Mouse (Mus musculus) embryonic fibroblast, embryonic 13.5 days (primary cell): ENCODE measurements around the gene Saa1. TPM values are rescaled to one million over a fixed set of nuclear protein-coding genes. Genes with fewer than 3 reads are reported as not detected.
"Not testable (repeated sequence)": the region's sequence is repeated elsewhere in the genome, so short reads cannot be mapped to it uniquely, and the experiment has no call there.

Experiments
- H3K27ac ChIP-seq: 2 replicates; pipeline ENCODE4 v1.5.1; 2012; ENCODE audit warnings: low read length, control low read depth, inconsistent platforms; ENCODE audit not compliant: insufficient read depth
- H3K4me1 ChIP-seq: 2 replicates; pipeline ENCODE4 v1.6.1; 2011; ENCODE audit warnings: low read length; ENCODE audit not compliant: control insufficient read depth, insufficient read depth
- H3K4me3 ChIP-seq: 2 replicates; pipeline ENCODE4 v1.5.1; 2011; ENCODE audit warnings: mild to moderate bottlenecking, control low read depth, low read length; ENCODE audit not compliant: insufficient read depth
- CTCF ChIP-seq: IDR thresholded peaks from 2 replicates; pipeline ENCODE4 v1.5.1; 2011; ENCODE audit warnings: mild to moderate bottlenecking, control low read depth, low read length, moderate library complexity, borderline replicate concordance; ENCODE audit not compliant: insufficient read depth
- POLR2A ChIP-seq: IDR thresholded peaks from 2 replicates; pipeline ENCODE4 v1.6.1; 2011; ENCODE audit warnings: low read depth, mild to moderate bottlenecking, control low read depth, low read length, moderate library complexity
- polyA plus RNA-seq: library from polyadenylated mRNA; stranded (reverse); fragments of >200 nt; gene quantifications from 2 replicates; pipeline ENCODE4 v1.2.4, GENCODE M21; 2011; ENCODE audit warnings: low read depth; ENCODE audit not compliant: missing spikeins, insufficient read length

The Saa1 gene
- not detected in 2 replicates for polyA plus RNA-seq

DNA sequence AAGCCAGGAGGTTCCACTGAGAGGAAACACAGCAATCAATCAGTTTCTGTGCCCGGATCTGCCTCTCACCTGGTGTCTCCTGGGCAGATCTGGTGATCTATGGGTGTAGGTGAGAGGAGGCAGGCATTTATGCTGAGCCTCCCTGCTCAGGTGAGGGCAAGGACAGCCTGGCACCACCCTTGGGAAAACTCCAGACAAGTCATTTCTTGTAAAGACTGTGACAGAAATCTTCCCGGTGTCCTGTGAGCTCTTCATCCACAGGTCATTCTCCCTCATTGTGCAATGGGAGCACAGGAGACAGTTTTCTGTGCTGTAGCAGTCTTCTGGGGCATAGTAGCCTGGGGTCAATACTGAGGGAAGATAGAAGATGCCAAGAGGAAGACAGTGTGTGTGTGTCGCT is at the start of gene Saa1:
Gene Saa1, minus strand, starts transcription at position 101 of the 400 bp plus-strand sequence.
- not testable (repeated sequence) for H3K4me3 ChIP-seq, H3K4me1 ChIP-seq

DNA sequence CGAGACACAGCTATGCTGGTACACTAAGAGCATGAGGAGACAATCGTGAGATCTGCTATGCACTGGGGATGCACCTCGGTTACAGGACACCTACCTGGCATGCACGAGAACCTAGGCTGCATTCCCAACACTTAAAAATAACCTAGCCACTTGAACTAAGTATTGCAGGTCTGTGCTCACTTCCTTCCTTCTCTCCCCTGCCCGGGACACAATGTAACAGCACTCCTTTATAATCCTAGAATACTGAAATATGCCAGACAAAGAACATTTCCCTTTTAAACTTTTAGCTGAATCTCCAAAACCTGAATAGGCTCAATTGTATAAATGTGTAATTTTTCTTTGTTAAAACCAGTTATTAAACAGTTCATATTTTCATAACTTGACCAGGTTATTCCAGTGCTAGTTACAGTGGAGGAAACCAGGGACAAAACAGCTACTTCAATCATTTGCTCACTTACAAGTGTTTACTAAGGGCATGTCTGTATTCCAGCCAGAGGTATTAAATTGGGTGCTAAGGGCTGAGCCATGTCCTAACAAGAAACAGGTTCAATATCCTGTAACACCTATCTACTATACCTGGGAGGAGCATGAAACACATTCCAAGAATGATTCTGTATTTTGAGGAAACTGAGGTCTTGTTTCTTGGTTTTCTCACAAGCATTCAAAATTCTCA is 46.5 kb upstream of the Saa1 start:
- TF ChIP-seq CTCF: no peak
- no peak for TF ChIP-seq POLR2A
- no peak overlapping the region for H3K4me3 ChIP-seq
- no peak overlapping the region for H3K27ac ChIP-seq
- H3K4me1 ChIP-seq: peaks cover 4% of the 10 kb centered on the region; the same call in 1 of the 2 replicates

More for the DNA sequence above, at the start of gene Saa1:
- not testable (repeated sequence) for H3K27ac ChIP-seq

DNA sequence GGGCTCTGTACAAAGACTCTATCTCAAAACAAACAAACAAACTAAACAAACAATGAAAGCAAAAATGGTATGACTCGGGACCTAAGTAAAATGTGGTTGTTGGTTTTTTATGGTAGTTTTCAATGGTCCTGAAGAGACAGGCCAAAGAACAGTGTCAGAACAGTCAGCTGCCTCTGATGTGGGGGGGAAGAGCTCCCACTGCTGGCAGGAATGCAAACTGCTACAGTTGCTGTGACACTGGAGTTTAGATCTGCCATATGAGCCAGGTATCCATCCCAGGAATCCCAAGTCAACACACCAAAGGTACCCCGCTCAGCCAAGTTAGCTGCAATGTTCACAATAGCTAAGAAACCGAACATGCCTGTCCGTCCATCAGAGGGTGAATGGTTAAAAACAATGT is 27.9 kb upstream of the Saa1 start:
- H3K4me3 ChIP-seq: no peak overlapping the region
- no peak for TF ChIP-seq POLR2A
- peak; percentile 87; the same call in 1 of the 2 replicates for TF ChIP-seq CTCF
- H3K27ac ChIP-seq: no peak overlapping the region
- no peaks in the 10 kb centered on the region for H3K4me1 ChIP-seq

DNA sequence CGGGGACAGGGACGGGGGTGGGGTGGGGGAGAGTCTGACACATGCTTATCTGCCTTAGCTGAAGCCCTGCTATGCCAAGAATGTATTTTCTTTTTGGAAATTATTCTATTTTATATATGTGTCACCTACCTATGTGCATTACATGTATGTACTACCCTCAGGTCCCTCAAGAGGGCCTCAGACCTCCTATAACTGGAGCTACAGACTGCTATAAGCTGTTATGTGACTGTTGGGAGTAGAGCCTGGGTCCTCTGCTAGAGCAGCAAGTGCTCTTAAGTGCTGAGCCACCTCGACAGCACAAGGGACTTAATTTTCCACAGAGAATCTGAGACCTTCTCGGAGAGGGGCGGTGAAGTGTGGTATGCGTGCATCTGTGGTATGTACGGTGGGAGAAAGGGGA is 25.7 kb upstream of the Saa1 start:
- no peaks in the 10 kb centered on the region for H3K4me1 ChIP-seq
- no peak overlapping the region for H3K4me3 ChIP-seq
- no peak overlapping the region for H3K27ac ChIP-seq
- no peak for TF ChIP-seq POLR2A
- no peak for TF ChIP-seq CTCF

DNA sequence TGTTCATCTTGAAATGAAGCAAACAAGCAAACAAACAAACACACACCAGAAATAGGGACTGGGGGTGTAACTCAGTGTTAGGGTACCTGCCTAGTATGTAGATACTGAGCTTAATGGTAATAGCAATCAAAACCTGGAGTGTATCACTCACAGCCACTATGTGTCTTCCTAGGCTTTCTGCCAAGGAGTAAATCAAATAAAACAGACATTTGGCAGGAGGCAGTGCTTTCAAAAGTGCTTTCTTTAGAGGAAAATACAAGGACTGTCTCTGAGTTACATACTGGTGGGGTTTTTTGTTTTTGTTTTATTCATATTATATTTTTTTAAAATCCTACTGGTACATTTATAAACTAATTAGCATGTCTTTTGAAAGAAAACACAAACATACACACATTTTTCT is 24.6 kb upstream of the Saa1 start:
- Histone ChIP-seq H3K4me1 (no peaks in the 10 kb centered on the region), H3K27ac (no peak overlapping the region), H3K4me3 (no peak overlapping the region)
- TF ChIP-seq POLR2A: no peak
- TF ChIP-seq CTCF: no peak

DNA sequence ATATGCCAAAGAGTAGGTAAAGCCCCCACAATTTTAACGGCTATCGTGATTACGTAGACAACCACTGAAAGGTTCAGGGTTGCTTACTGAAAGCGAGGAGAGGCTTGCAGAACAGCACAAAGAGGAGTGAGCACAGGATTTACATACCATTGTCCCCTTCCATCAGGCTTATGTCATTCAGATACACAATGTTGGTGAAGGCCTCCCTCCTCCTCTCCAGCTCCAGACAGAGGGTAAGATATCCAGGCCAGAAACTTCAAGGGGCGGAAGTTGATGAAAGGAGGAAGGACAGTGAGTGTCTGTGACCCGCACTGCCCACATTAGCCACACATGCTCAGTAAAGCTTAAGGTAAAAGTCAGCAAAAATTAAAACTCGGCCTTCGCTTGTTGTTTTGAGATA is 21.9 kb upstream of the Saa1 start:
- no peak for TF ChIP-seq POLR2A
- TF ChIP-seq CTCF: no peak
- H3K27ac ChIP-seq: no peak overlapping the region
- H3K4me3 ChIP-seq: no peak overlapping the region
- peaks cover 5% of the 10 kb centered on the region; the same call in 1 of the 2 replicates for H3K4me1 ChIP-seq

DNA sequence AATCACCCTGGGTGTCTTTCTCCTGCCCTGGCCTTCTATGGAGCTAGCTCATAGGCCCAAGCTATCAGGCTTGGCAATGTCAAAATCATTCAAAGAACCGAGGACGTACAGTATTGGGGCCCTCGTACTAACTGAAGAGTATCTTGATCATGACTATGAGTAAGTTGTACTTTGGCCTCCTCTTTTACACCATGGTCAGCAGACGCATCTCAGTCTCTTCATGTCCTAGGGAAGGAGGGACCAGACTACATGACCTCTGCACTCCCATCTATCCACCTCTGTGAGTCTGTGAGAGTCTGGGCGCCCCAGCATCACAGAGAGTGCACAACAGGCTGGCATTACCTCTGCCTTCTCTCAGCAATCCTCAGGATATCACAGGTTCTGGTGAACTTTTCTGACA is 19.8 kb upstream of the Saa1 start:
- TF ChIP-seq CTCF: no peak
- no peak for TF ChIP-seq POLR2A
- H3K27ac ChIP-seq: no peak overlapping the region
- H3K4me3 ChIP-seq: no peak overlapping the region
- peaks cover 5% of the 10 kb centered on the region; the same call in 1 of the 2 replicates for H3K4me1 ChIP-seq

DNA sequence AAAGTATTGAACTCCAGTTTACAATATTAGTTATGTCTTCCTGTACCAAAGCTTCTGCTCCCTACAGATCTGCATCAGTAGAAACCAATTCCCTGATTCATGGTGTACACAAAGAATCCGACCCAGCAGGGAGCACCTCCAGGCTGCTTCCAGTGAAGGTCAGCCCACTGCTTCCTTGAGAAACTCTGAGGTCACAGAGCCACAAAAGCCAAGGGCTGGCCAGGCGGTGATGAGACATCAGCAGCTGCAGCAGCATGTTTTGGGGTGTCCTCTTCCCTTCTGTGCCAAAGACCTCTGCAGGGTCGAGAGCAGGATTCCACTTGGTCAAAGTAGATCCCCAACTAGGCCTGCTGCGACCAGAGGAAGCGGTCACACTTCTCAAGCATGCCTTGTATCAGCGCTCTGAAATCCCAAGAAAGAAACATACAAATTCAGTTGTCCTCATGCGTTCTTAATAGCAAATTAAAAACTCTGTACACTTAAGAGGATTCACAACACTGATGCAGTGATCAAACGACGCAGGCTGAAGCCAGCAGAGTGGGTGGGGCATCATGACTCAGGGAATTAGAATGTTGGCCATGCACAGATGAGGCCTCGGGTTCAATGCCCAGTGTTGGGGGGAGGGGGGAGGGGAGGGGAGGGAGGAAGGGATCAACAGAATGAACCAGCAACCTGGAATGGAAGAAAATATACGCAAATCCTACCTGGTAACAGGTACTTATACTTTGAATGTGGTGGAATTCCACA is 18.4 kb upstream of the Saa1 start:
- H3K4me3 ChIP-seq: no peak overlapping the region
- H3K27ac ChIP-seq: no peak overlapping the region
- H3K4me1 ChIP-seq: peaks cover 5% of the 10 kb centered on the region; the same call in 1 of the 2 replicates
- TF ChIP-seq POLR2A: no peak
- no peak for TF ChIP-seq CTCF

DNA sequence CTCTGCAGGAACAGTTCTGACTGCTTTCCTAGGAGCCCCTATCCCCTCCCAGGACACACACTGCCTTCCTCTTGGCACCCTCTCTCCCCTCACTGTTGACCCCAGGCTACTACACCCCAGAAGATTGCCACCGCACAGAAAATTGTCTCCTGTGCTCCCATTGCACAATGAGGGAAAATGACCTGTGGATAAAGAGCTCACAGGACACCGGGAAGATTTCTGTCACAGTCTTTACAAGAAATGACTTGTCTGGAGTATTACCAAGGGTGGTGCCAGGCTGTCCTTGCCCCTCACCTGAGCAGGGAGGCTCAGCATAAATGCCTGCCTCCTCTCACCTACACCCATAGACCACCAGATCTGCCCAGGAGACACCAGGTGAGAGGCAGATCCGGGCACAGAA is 8.7 kb upstream of the Saa1 start, which contains the start of gene Saa2:
Gene Saa2, plus strand, starts transcription at position 301 of the 400 bp plus-strand sequence.
- no peak for TF ChIP-seq CTCF
- no peak for TF ChIP-seq POLR2A
- H3K27ac ChIP-seq: no peak within 1 kb of the TSS

DNA sequence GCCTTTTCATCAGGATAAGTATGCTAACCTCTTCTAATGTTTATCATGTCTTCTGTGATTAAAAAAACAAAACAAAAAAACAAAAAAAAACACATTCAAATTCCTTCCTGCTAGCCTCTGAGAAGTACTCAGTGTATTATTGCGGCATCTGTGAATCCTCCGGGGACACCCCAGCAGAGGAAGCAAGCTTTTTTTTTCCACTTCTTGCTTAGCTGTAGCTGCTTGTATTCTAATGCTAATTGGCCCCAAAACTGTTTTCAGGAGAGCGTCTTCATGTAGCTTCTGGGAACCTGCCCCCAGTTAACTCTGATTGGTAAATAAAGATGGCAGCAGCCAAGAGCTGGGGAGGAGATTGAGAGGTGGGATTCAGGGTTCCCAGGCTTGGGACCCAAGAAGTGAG is 5.7 kb upstream of the Saa1 start:
- TF ChIP-seq POLR2A (no peak), CTCF (no peak)
- Histone ChIP-seq H3K4me3 (no peak overlapping the region), H3K27ac (no peak overlapping the region), H3K4me1 (no peaks in the 10 kb centered on the region)

More for the DNA sequence above, 8.7 kb upstream of the Saa1 start, which contains the start of gene Saa2:
- no peak within 1 kb of the TSS for H3K4me3 ChIP-seq
- H3K4me1 ChIP-seq: no peaks in the 10 kb centered on the region
